Mouse (Mus musculus): ENCODE results near the gene Dlg5. TPM values are rescaled to one million over a fixed set of nuclear protein-coding genes. Genes with fewer than 3 reads are reported as not detected.

Gene Dlg5
- polyA plus RNA-seq, 1 experiment from 2014 or later = 12.3 TPM

DNA sequence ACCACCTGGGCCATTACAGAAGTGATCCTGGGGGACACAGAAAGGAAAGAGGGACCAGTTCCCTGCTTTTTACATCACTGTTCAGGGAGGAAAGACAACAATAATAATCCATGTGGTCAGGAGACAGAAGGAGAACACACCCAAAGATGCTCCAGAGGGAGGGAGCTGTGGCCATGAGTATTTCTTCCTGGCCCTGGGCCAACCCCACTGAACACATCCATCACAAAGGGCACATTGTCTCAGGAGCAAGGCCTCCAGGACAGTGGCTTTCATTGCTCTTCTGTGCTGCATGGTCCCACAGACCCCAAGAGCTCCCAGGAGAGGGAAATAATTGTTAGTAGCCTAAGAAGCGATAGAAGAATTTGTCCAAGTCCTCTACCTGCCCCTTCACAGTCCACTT is 23.9 kb upstream of the Dlg5 start:
- H3K9ac ChIP-seq (ENCODE audit: low read length) = no peak overlapping the region
- no peaks in the 10 kb centered on the region for H3K4me1 ChIP-seq (ENCODE audit: control insufficient read depth, insufficient read depth, low read length)
- no peaks in the 10 kb centered on the region for H3K27me3 ChIP-seq (ENCODE audit: control insufficient read depth, insufficient read depth, low read length)
- no peak for ATAC-seq (ENCODE audit: insufficient read depth, low FRiP score)
- 85% methylated on average over 1 of the region's 1 CpGs for WGBS
- no peak overlapping the region for H3K4me3 ChIP-seq (replicated peaks; ENCODE audit: low read length)
- H3K36me3 ChIP-seq (ENCODE audit: control insufficient read depth, insufficient read depth, low read length) = no peaks in the 10 kb centered on the region
- no peaks in the 10 kb centered on the region for H3K9me3 ChIP-seq (replicated peaks; ENCODE audit: control insufficient read depth, low read length)
- no peak overlapping the region for H3K4me2 ChIP-seq (ENCODE audit: low read depth, low read length)
- H3K27ac ChIP-seq (ENCODE audit: low read length) = no peak overlapping the region

DNA sequence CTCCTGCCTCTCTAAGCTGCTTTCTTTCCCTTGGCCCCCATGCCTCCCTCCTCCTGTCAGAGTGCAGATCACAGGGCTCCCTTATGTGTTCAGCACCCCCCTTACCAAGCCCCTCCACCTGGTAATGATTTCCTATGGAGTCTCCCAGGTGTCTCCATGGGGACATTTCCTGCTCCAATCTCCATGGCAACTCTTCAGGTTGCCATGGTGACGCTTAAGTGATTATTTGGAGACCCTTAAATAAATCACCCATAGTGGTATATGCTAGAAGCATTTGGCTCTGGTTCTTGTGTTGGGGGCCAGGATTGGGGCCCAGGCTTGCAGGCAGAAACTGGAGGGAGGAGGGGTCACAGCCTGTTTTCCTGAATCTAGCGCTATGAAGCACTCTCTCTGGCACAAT is 17.2 kb upstream of the Dlg5 start:
- H3K36me3 ChIP-seq (ENCODE audit: control insufficient read depth, insufficient read depth, low read length) = no peaks in the 10 kb centered on the region
- no peaks in the 10 kb centered on the region for H3K9me3 ChIP-seq (replicated peaks; ENCODE audit: control insufficient read depth, low read length)
- no peak overlapping the region for H3K4me3 ChIP-seq (replicated peaks; ENCODE audit: low read length)
- WGBS = 49% methylated on average over 2 of the region's 2 CpGs
- no peak overlapping the region for H3K9ac ChIP-seq (ENCODE audit: low read length)
- no peak overlapping the region for H3K27ac ChIP-seq (ENCODE audit: low read length)
- no peak for ATAC-seq (ENCODE audit: insufficient read depth, low FRiP score)
- no peak overlapping the region for H3K4me2 ChIP-seq (ENCODE audit: low read depth, low read length)
- H3K27me3 ChIP-seq (ENCODE audit: control insufficient read depth, insufficient read depth, low read length) = no peaks in the 10 kb centered on the region
- peaks cover 5% of the 10 kb centered on the region; the same call in 1 of the 2 replicates for H3K4me1 ChIP-seq (ENCODE audit: control insufficient read depth, insufficient read depth, low read length)

- Histone ChIP-seq H3K27ac (ENCODE audit: low read length) (no peak overlapping the region), H3K9ac (ENCODE audit: low read length) (no peak overlapping the region), H3K36me3 (ENCODE audit: control insufficient read depth, insufficient read depth, low read length) (no peaks in the 10 kb centered on the region), H3K4me1 (ENCODE audit: control insufficient read depth, insufficient read depth, low read length) (peaks cover 5% of the 10 kb centered on the region; the same call in 1 of the 2 replicates), H3K4me2 (ENCODE audit: low read depth, low read length) (no peak overlapping the region), H3K27me3 (ENCODE audit: control insufficient read depth, insufficient read depth, low read length) (no peaks in the 10 kb centered on the region), H3K9me3 (replicated peaks; ENCODE audit: control insufficient read depth, low read length) (no peaks in the 10 kb centered on the region), H3K4me3 (replicated peaks; ENCODE audit: low read length) (no peak overlapping the region)
- WGBS = 61% methylated on average over 6 of the region's 6 CpGs
- ATAC-seq (ENCODE audit: insufficient read depth, low FRiP score) = no peak
These were observed 16.7 kb upstream of the Dlg5 start for GRCm38 (mm10) chr14:24262382-24262781.

- Histone ChIP-seq H3K4me2 (ENCODE audit: low read depth, low read length) (no peak overlapping the region), H3K36me3 (ENCODE audit: control insufficient read depth, insufficient read depth, low read length) (no peaks in the 10 kb centered on the region), H3K4me3 (replicated peaks; ENCODE audit: low read length) (no peak overlapping the region), H3K9ac (ENCODE audit: low read length) (no peak overlapping the region), H3K27ac (ENCODE audit: low read length) (no peak overlapping the region), H3K4me1 (ENCODE audit: control insufficient read depth, insufficient read depth, low read length) (peaks cover 5% of the 10 kb centered on the region; the same call in 1 of the 2 replicates), H3K9me3 (replicated peaks; ENCODE audit: control insufficient read depth, low read length) (no peaks in the 10 kb centered on the region), H3K27me3 (ENCODE audit: control insufficient read depth, insufficient read depth, low read length) (no peaks in the 10 kb centered on the region)
- 65% methylated on average over 4 of the region's 4 CpGs for WGBS
- no peak for ATAC-seq (ENCODE audit: insufficient read depth, low FRiP score)
These were observed 14.7 kb upstream of the Dlg5 start for GRCm38 (mm10) chr14:24260391-24260790.

DNA sequence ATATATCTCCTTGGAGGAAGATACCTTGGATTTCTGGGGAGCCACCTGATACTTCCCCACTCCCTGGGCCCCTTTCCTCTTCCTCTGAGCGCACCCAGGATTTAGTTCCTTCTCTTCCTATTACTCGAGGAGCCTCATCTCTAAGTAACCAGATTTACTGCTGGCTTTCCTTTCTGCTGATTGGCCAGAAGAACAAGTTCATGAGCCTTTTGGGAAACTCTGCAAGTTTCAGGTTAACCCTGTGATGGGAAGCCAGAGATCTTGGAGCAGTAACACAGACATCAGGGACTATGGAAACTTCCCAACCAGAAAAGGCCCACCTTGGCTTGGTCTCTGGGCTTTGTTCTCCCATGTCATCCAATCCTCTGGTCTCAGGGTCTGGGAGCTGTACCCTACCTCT is 10.2 kb upstream of the Dlg5 start:
- Histone ChIP-seq H3K9me3 (replicated peaks; ENCODE audit: control insufficient read depth, low read length) (0 out of 2 replicates have a peak, but pooled peaks cover 4% of the 10 kb centered on the region), H3K27ac (ENCODE audit: low read length) (no peak overlapping the region), H3K27me3 (ENCODE audit: control insufficient read depth, insufficient read depth, low read length) (no peaks in the 10 kb centered on the region), H3K4me1 (ENCODE audit: control insufficient read depth, insufficient read depth, low read length) (peaks cover 15% of the 10 kb centered on the region), H3K4me3 (replicated peaks; ENCODE audit: low read length) (no peak overlapping the region), H3K9ac (ENCODE audit: low read length) (no peak overlapping the region), H3K4me2 (ENCODE audit: low read depth, low read length) (no peak overlapping the region), H3K36me3 (ENCODE audit: control insufficient read depth, insufficient read depth, low read length) (no peaks in the 10 kb centered on the region)
- 63% methylated on average over 2 of the region's 2 CpGs for whole genome bisulfite sequencing
- no peak for ATAC-seq (ENCODE audit: insufficient read depth, low FRiP score)

GRCm38 (mm10) chr14:24253611-24254202 is 8.0 kb upstream of the Dlg5 start:
- 0 out of 2 replicates have a peak, but pooled peaks cover 4% of the 10 kb centered on the region for H3K9me3 ChIP-seq (replicated peaks; ENCODE audit: control insufficient read depth, low read length)
- H3K36me3 ChIP-seq (ENCODE audit: control insufficient read depth, insufficient read depth, low read length) = no peaks in the 10 kb centered on the region
- peak overlapping the region; percentile 8; the same call in 1 of the 2 replicates for H3K4me2 ChIP-seq (ENCODE audit: low read depth, low read length)
- peak overlapping the region; percentile 49; the same call in 1 of the 2 replicates for H3K9ac ChIP-seq (ENCODE audit: low read length)
- peak; percentile 92 for ATAC-seq (ENCODE audit: insufficient read depth, low FRiP score)
- H3K4me1 ChIP-seq (ENCODE audit: control insufficient read depth, insufficient read depth, low read length) = peaks cover 15% of the 10 kb centered on the region
- no peaks in the 10 kb centered on the region for H3K27me3 ChIP-seq (ENCODE audit: control insufficient read depth, insufficient read depth, low read length)
- peak overlapping the region; percentile 89 for H3K27ac ChIP-seq (ENCODE audit: low read length)
- no peak overlapping the region for H3K4me3 ChIP-seq (replicated peaks; ENCODE audit: low read length)
- 8% methylated on average over 8 of the region's 8 CpGs for WGBS

- Histone ChIP-seq H3K9me3 (replicated peaks; ENCODE audit: control insufficient read depth, low read length) (0 out of 2 replicates have a peak, but pooled peaks cover 4% of the 10 kb centered on the region), H3K27ac (ENCODE audit: low read length) (no peak overlapping the region), H3K36me3 (ENCODE audit: control insufficient read depth, insufficient read depth, low read length) (no peaks in the 10 kb centered on the region), H3K9ac (ENCODE audit: low read length) (no peak overlapping the region), H3K4me3 (replicated peaks; ENCODE audit: low read length) (no peak overlapping the region), H3K27me3 (ENCODE audit: control insufficient read depth, insufficient read depth, low read length) (no peaks in the 10 kb centered on the region), H3K4me1 (ENCODE audit: control insufficient read depth, insufficient read depth, low read length) (peaks cover 15% of the 10 kb centered on the region), H3K4me2 (ENCODE audit: low read depth, low read length) (no peak overlapping the region)
- WGBS = 84% methylated on average over 1 of the region's 1 CpGs
- ATAC-seq (ENCODE audit: insufficient read depth, low FRiP score) = no peak
These were observed 5.6 kb upstream of the Dlg5 start for GRCm38 (mm10) chr14:24251326-24251725.

DNA sequence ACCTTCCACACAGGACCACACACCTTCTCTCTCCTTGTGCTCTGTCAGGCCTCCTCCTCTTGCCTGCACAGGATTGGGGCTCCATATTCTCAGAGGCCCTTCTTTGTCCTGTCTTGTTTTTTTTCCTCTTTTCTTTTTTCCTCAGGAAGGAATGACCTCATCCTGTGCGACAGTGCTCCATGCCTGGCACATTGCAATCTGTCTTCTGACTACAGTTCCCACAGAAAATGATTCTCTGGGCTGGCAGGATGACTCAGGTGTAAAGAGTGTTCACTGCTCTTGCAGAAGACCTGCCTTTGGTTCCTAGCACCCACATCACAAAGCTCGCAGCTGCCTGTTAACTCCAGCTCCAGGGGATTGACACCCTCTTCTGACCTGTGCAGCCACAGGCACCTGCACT is 4.2 kb upstream of the Dlg5 start:
- Histone ChIP-seq H3K4me2 (ENCODE audit: low read depth, low read length) (no peak overlapping the region), H3K36me3 (ENCODE audit: control insufficient read depth, insufficient read depth, low read length) (no peaks in the 10 kb centered on the region), H3K27ac (ENCODE audit: low read length) (no peak overlapping the region), H3K4me1 (ENCODE audit: control insufficient read depth, insufficient read depth, low read length) (peaks cover 17% of the 10 kb centered on the region), H3K9ac (ENCODE audit: low read length) (no peak overlapping the region), H3K9me3 (replicated peaks; ENCODE audit: control insufficient read depth, low read length) (0 out of 2 replicates have a peak, but pooled peaks cover 4% of the 10 kb centered on the region), H3K27me3 (ENCODE audit: control insufficient read depth, insufficient read depth, low read length) (no peaks in the 10 kb centered on the region), H3K4me3 (replicated peaks; ENCODE audit: low read length) (no peak overlapping the region)
- ATAC-seq (ENCODE audit: insufficient read depth, low FRiP score) = no peak
- 56% methylated on average over 2 of the region's 2 CpGs for WGBS

- H3K36me3 ChIP-seq (ENCODE audit: control insufficient read depth, insufficient read depth, low read length) = no peaks in the 10 kb centered on the region
- WGBS = under 1% methylated on average over 40 of the region's 40 CpGs
- H3K4me2 ChIP-seq (ENCODE audit: low read depth, low read length) = peak overlapping the region; percentile 92
- H3K27me3 ChIP-seq (ENCODE audit: control insufficient read depth, insufficient read depth, low read length) = no peaks in the 10 kb centered on the region
- H3K9me3 ChIP-seq (replicated peaks; ENCODE audit: control insufficient read depth, low read length) = no peaks in the 10 kb centered on the region
- 0 out of 2 replicates have a peak, but pooled peaks cover 6% of the 10 kb centered on the region for H3K4me1 ChIP-seq (ENCODE audit: control insufficient read depth, insufficient read depth, low read length)
- peak overlapping the region; percentile 82 for H3K4me3 ChIP-seq (replicated peaks; ENCODE audit: low read length)
- H3K27ac ChIP-seq (ENCODE audit: low read length) = peak overlapping the region; percentile 91
- peak; percentile 51 for ATAC-seq (ENCODE audit: insufficient read depth, low FRiP score)
- H3K9ac ChIP-seq (ENCODE audit: low read length) = peak overlapping the region; percentile 97
These were observed 1.2 kb downstream of the Dlg5 start for GRCm38 (mm10) chr14:24244330-24245176.

Measured in stomach, embryonic 16.5 days (tissue).